Comparison of ENCODE assay signal across 10 mouse cellular contexts in the genomic region with DNA sequence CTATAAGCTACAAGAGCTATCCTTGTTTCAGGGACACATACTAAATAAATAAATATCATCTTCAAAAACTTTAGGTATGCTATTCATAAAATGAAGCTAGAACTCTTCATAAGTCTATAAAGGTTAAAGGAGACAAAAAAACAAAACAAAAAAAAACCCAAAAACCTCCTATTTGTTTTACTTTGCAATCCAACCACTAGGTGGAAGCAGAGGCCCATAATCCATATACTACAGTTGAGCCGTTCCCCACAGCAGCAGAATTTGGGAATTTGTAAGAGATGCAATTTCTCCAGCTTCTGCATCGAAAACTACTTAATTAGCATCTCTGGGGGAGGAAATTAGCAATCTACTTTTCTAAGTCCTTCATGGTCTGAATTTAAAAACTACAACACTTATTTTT. TPM values are rescaled to one million over a fixed set of nuclear protein-coding genes. Genes with fewer than 3 reads are reported as not detected.
DNase-seq lines count a peak whose midpoint lies in the region; ATAC-seq and TF ChIP-seq lines count a peak whose summit lies in the region.
"Had no signal": no experiment of that assay in that cellular context is flagged by ENCODE, and none has a peak within 500 bp of the region (broad histone marks: within the 10 kb centered on the region; RNA-seq: fewer than 3 reads in every experiment).

No protein-coding gene starts in this region.

- ATAC-seq in forebrain, embryonic 15.5 days (replicated peaks) = peak; percentile 57; the same call in 1 of the 2 replicates
- no peak for ATAC-seq in liver, embryonic 14.5 days (ENCODE audit: insufficient read depth)
- ATAC-seq in liver, embryonic 12.5 days = no peak
- ATAC-seq in megakaryocyte-erythroid progenitor cell, adult 5-6 weeks (replicated peaks; ENCODE audit: low FRiP score, low TSS enrichment, poor library complexity, severe bottlenecking) = peak; percentile 71

- H3K9ac ChIP-seq in forebrain, embryonic 15.5 days (replicated peaks) = no peak overlapping the region
- no peak overlapping the region for H3K9ac ChIP-seq in liver, embryonic 14.5 days (replicated peaks)
- no peak overlapping the region for H3K9ac ChIP-seq in liver, embryonic 12.5 days
- H3K9ac ChIP-seq: neural tube, embryonic 13.5 days had no signal

- H3K9me3 ChIP-seq in forebrain, embryonic 15.5 days = no peaks in the 10 kb centered on the region
- no peaks in the 10 kb centered on the region for H3K9me3 ChIP-seq in forebrain, embryonic 10.5 days
- no peaks in the 10 kb centered on the region for H3K9me3 ChIP-seq in liver, embryonic 14.5 days (ENCODE audit: control insufficient read depth, low read length)
- H3K9me3 ChIP-seq in liver, embryonic 12.5 days (replicated peaks) = no peaks in the 10 kb centered on the region
- H3K9me3 ChIP-seq: neural tube, embryonic 13.5 days had no signal

- H3K4me2 ChIP-seq in forebrain, embryonic 15.5 days (replicated peaks) = no peak overlapping the region
- H3K4me2 ChIP-seq in liver, embryonic 14.5 days (ENCODE audit: low read depth) = no peak overlapping the region
- no peak overlapping the region for H3K4me2 ChIP-seq in liver, embryonic 12.5 days
- H3K4me2 ChIP-seq: neural tube, embryonic 13.5 days had no signal

- H3K27me3 ChIP-seq in forebrain, embryonic 15.5 days = no peaks in the 10 kb centered on the region
- H3K27me3 ChIP-seq in forebrain, embryonic 10.5 days (ENCODE audit: poor library complexity, severe bottlenecking) = no peaks in the 10 kb centered on the region
- no peaks in the 10 kb centered on the region for H3K27me3 ChIP-seq in liver, embryonic 14.5 days (ENCODE audit: control insufficient read depth, insufficient read depth, low read length)
- no peaks in the 10 kb centered on the region for H3K27me3 ChIP-seq in liver, embryonic 12.5 days (replicated peaks)
- H3K27me3 ChIP-seq: neural tube, embryonic 13.5 days had no signal

- no peak overlapping the region for H3K27ac ChIP-seq in forebrain, embryonic 15.5 days (replicated peaks)
- no peak overlapping the region for H3K27ac ChIP-seq in forebrain, embryonic 10.5 days
- no peak overlapping the region for H3K27ac ChIP-seq in liver, embryonic 14.5 days
- no peak overlapping the region for H3K27ac ChIP-seq in liver, embryonic 12.5 days
- H3K27ac ChIP-seq: neural tube, embryonic 13.5 days had no signal

- no peak for TF ChIP-seq EP300 in liver, embryonic 14.5 days (IDR thresholded peaks at IDR 0.05; ENCODE audit: low read depth)

- peak; percentile 62; the same call in 1 of the 2 replicates for TF ChIP-seq CTCF in liver, embryonic 14.5 days (IDR thresholded peaks at IDR 0.05; ENCODE audit: low read depth)

- no peaks in the 10 kb centered on the region for H3K36me3 ChIP-seq in forebrain, embryonic 15.5 days
- no peaks in the 10 kb centered on the region for H3K36me3 ChIP-seq in forebrain, embryonic 10.5 days (replicated peaks)
- no peaks in the 10 kb centered on the region for H3K36me3 ChIP-seq in liver, embryonic 14.5 days (replicated peaks; ENCODE audit: control insufficient read depth, insufficient read depth, low read depth)
- no peaks in the 10 kb centered on the region for H3K36me3 ChIP-seq in liver, embryonic 12.5 days
- H3K36me3 ChIP-seq: neural tube, embryonic 13.5 days had no signal

- no peaks in the 10 kb centered on the region for H3K4me1 ChIP-seq in forebrain, embryonic 15.5 days
- no peaks in the 10 kb centered on the region for H3K4me1 ChIP-seq in forebrain, embryonic 10.5 days
- no peaks in the 10 kb centered on the region for H3K4me1 ChIP-seq in liver, embryonic 14.5 days (replicated peaks; ENCODE audit: control insufficient read depth in 2 of 2, insufficient read depth in 2 of 2, low read length in 1 of 2)
- H3K4me1 ChIP-seq in liver, embryonic 12.5 days = no peaks in the 10 kb centered on the region
- H3K4me1 ChIP-seq: neural tube, embryonic 13.5 days had no signal

- H3K4me3 ChIP-seq in forebrain, embryonic 15.5 days = no peak overlapping the region
- H3K4me3 ChIP-seq in forebrain, embryonic 10.5 days = no peak overlapping the region
- no peak overlapping the region for H3K4me3 ChIP-seq in liver, embryonic 14.5 days (ENCODE audit: insufficient read depth in 1 of 2, low read depth in 2 of 2, low read length in 2 of 2)
- H3K4me3 ChIP-seq in liver, embryonic 12.5 days = no peak overlapping the region
- H3K4me3 ChIP-seq: neural tube, embryonic 13.5 days had no signal

- WGBS in forebrain, embryonic 15.5 days = 2% methylated on average over 2 of the region's 2 CpGs
- 22% methylated on average over 2 of the region's 2 CpGs for WGBS in forebrain, embryonic 10.5 days
- 4% methylated on average over 2 of the region's 2 CpGs for WGBS in liver, embryonic 14.5 days (ENCODE audit: insufficient replicate concordance)
- 5% methylated on average over 2 of the region's 2 CpGs for WGBS in liver, embryonic 12.5 days (ENCODE audit: insufficient replicate concordance)

- DNase-seq in forebrain, embryonic 10.5 days (ENCODE audit: extremely low spot score, low spot score) = no peak
- peak; percentile 10 to 19 (median 14) for DNase-seq in liver, embryonic 14.5 days (ENCODE audit: low read depth in 3 of 3, low spot score in 3 of 3)
- DNase-seq in NIH3T3 (ENCODE audit: low read depth) = peak; percentile 76
- peak; percentile 31 for DNase-seq in embryo, embryonic 9.5 days (ENCODE audit: extremely low spot score)
- no peak for DNase-seq in gastrocnemius, adult 8-10 months (ENCODE audit: low spot score in 2 of 2)

RNA-seq across cellular contexts. Expression of a gene that starts 8.5 kb away (rescaled TPM):
- 0.22 and 0.32 TPM in 2 replicates for polyA plus RNA-seq in forebrain, embryonic 15.5 days (2015; fragmentation: Nextera tagmentation; extraction: Ambion mirVana)
- polyA plus RNA-seq in forebrain, embryonic 10.5 days (2016; fragmentation: Nextera tagmentation; extraction: Ambion mirVana) = 0.14 TPM in 1 of 2 replicates, not detected in the other
- 0.11 TPM in 1 of 2 replicates, not detected in the other for polyA plus RNA-seq in liver, embryonic 14.5 days (2012; rRNA removed)
- polyA plus RNA-seq in liver, embryonic 14.5 days (2014; fragmentation: Nextera tagmentation; extraction: Ambion mirVana) = not detected in 2 replicates
- 0.11 and 0.12 TPM in 2 replicates for polyA plus RNA-seq in liver, embryonic 12.5 days (2016; fragmentation: Nextera tagmentation; extraction: Ambion mirVana)
- not detected in 2 replicates for total RNA-seq in megakaryocyte-erythroid progenitor cell, adult 5-6 weeks (2014; fragmentation: Nextera tagmentation)
- 1.9 TPM in 1 of 2 replicates, not detected in the other for total RNA-seq in megakaryocyte-erythroid progenitor cell, adult 5-6 weeks (2017)
- under 1 TPM; 0.13 to 0.48 (median 0.39) TPM for total RNA-seq in gastrocnemius, adult 8-10 months (2022)
- polyA plus RNA-seq: intestine, embryonic 14.5 days had no signal

RNA-seq across cellular contexts. Expression of a gene that starts 31.5 kb away (rescaled TPM):
- not detected in 2 replicates for polyA plus RNA-seq in forebrain, embryonic 15.5 days (2015; fragmentation: Nextera tagmentation; extraction: Ambion mirVana)
- polyA plus RNA-seq in forebrain, embryonic 10.5 days (2016; fragmentation: Nextera tagmentation; extraction: Ambion mirVana) = not detected in 2 replicates
- polyA plus RNA-seq in liver, embryonic 14.5 days (2012; rRNA removed) = not detected in 2 replicates
- not detected in 2 replicates for polyA plus RNA-seq in liver, embryonic 14.5 days (2014; fragmentation: Nextera tagmentation; extraction: Ambion mirVana)
- not detected in 2 replicates for polyA plus RNA-seq in liver, embryonic 12.5 days (2016; fragmentation: Nextera tagmentation; extraction: Ambion mirVana)
- total RNA-seq in megakaryocyte-erythroid progenitor cell, adult 5-6 weeks (2014; fragmentation: Nextera tagmentation) = not detected in 2 replicates
- total RNA-seq in megakaryocyte-erythroid progenitor cell, adult 5-6 weeks (2017) = not detected in 2 replicates
- not detected for total RNA-seq in gastrocnemius, adult 8-10 months (2022)
- polyA plus RNA-seq: intestine, embryonic 14.5 days; neural tube, embryonic 13.5 days had no signal

RNA-seq across cellular contexts. Expression of a gene that starts 35.0 kb away (rescaled TPM):
- 49.8 and 50.0 TPM in 2 replicates for polyA plus RNA-seq in forebrain, embryonic 15.5 days (2015; fragmentation: Nextera tagmentation; extraction: Ambion mirVana)
- 86.5 and 95.9 TPM in 2 replicates for polyA plus RNA-seq in forebrain, embryonic 10.5 days (2016; fragmentation: Nextera tagmentation; extraction: Ambion mirVana)
- polyA plus RNA-seq in liver, embryonic 14.5 days (2012; rRNA removed) = 10.1 and 24.6 TPM in 2 replicates
- 25.5 and 27.2 TPM in 2 replicates for polyA plus RNA-seq in liver, embryonic 14.5 days (2014; fragmentation: Nextera tagmentation; extraction: Ambion mirVana)
- 51.3 and 52.3 TPM in 2 replicates for polyA plus RNA-seq in liver, embryonic 12.5 days (2016; fragmentation: Nextera tagmentation; extraction: Ambion mirVana)
- 59.1 and 76.3 TPM in 2 replicates for total RNA-seq in megakaryocyte-erythroid progenitor cell, adult 5-6 weeks (2014; fragmentation: Nextera tagmentation)
- total RNA-seq in megakaryocyte-erythroid progenitor cell, adult 5-6 weeks (2017) = 70.4 and 72.5 TPM in 2 replicates
- 10 to 100 TPM; 17.8 to 28.6 (median 23.8) TPM for total RNA-seq in gastrocnemius, adult 8-10 months (2022)

RNA-seq across cellular contexts. Expression of a gene that starts 45.6 kb away (rescaled TPM):
- polyA plus RNA-seq in forebrain, embryonic 15.5 days (2015; fragmentation: Nextera tagmentation; extraction: Ambion mirVana) = 241 and 262 TPM in 2 replicates
- polyA plus RNA-seq in forebrain, embryonic 10.5 days (2016; fragmentation: Nextera tagmentation; extraction: Ambion mirVana) = 29.6 and 33.9 TPM in 2 replicates
- 2.8 and 4.1 TPM in 2 replicates for polyA plus RNA-seq in liver, embryonic 14.5 days (2012; rRNA removed)
- polyA plus RNA-seq in liver, embryonic 14.5 days (2014; fragmentation: Nextera tagmentation; extraction: Ambion mirVana) = 2.9 and 3.5 TPM in 2 replicates
- 7.5 and 7.9 TPM in 2 replicates for polyA plus RNA-seq in liver, embryonic 12.5 days (2016; fragmentation: Nextera tagmentation; extraction: Ambion mirVana)
- total RNA-seq in megakaryocyte-erythroid progenitor cell, adult 5-6 weeks (2014; fragmentation: Nextera tagmentation) = 3.8 and 11.4 TPM in 2 replicates
- total RNA-seq in megakaryocyte-erythroid progenitor cell, adult 5-6 weeks (2017) = 6.2 and 12.3 TPM in 2 replicates
- 1 to 10 TPM; 5.6 to 6.6 (median 6.4) TPM for total RNA-seq in gastrocnemius, adult 8-10 months (2022)

Comparison
In these comparisons a context has a peak if more than half of its experiments do, and no peak if none do; other contexts are left out.
1. ATAC-seq: peak in forebrain, embryonic 15.5 days (single experiment) and megakaryocyte-erythroid progenitor cell, adult 5-6 weeks (single experiment); none in liver, embryonic 14.5 days (single experiment) and liver, embryonic 12.5 days (single experiment).
2. DNase-seq: peak in liver, embryonic 14.5 days (3 of 3), NIH3T3 (single experiment) and embryo, embryonic 9.5 days (single experiment); none in forebrain, embryonic 10.5 days (single experiment) and gastrocnemius, adult 8-10 months (0 of 2).